Mouse (Mus musculus) C2C12 (cell line): ENCODE data around the gene Stk26.

Source experiments
- CEBPB ChIP-seq: IDR thresholded peaks from one replicate; pipeline ENCODE4 v1.6.1; 2011; ENCODE audit warnings: low read depth, mild to moderate bottlenecking, control low read depth, moderate library complexity
- CTCF ChIP-seq: IDR thresholded peaks from one replicate; pipeline ENCODE4 v1.5.1; 2011; ENCODE audit not compliant: control insufficient read depth, insufficient read depth, insufficient read length
- MAX ChIP-seq: IDR thresholded peaks from one replicate; pipeline ENCODE4 v1.6.1; 2011; ENCODE audit warnings: mild to moderate bottlenecking, control low read depth
- MYOD1 ChIP-seq: IDR thresholded peaks from one replicate; pipeline ENCODE4 v1.6.1; 2011; ENCODE audit warnings: low read depth; ENCODE audit not compliant: control insufficient read depth, insufficient read length
- MYOG ChIP-seq: IDR thresholded peaks from one replicate; pipeline ENCODE4 v1.6.1; 2011; ENCODE audit not compliant: control insufficient read depth, insufficient read length; ENCODE audit errors: extremely low read depth

- no peak for TF ChIP-seq MAX
- TF ChIP-seq CTCF: no peak
- no peak for TF ChIP-seq CEBPB
- TF ChIP-seq MYOG: no peak
- TF ChIP-seq MYOD1: no peak
These were observed 23.9 kb downstream of the Stk26 start for GRCm38 (mm10) chrX:50864734-50865133.
